In the genomic region with DNA sequence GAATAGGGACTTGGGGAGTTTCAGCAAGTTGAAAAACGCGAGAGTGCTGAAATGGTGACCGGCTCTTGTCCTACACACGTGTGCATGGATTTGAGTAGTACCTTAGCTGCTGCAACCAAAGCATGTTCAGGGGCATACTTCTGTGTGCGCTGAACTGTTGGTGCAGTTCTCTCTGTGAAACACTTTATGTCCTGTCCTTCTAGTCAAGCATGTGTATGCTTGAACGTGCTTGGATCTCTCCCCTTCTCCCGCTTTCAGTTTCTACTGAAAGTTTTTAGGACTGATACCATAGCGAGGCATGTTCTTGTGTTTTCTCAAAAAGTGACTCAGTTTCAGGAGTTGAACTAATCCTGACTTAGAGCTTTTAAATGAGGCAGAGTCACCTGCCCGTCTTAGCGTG, we compare ENCODE assay signal across 15 mouse cellular contexts. TPM values are rescaled to one million over a fixed set of nuclear protein-coding genes. Genes with fewer than 3 reads are reported as not detected.
DNase-seq lines count a peak whose midpoint lies in the region; ATAC-seq and TF ChIP-seq lines count a peak whose summit lies in the region.
"Had no signal": no experiment of that assay in that cellular context is flagged by ENCODE, and none has a peak within 500 bp of the region (broad histone marks: within the 10 kb centered on the region; RNA-seq: fewer than 3 reads in every experiment).

No protein-coding gene starts in this region.

- H3K36me3 ChIP-seq in heart, embryonic 11.5 days (ENCODE audit: control insufficient read depth, insufficient read depth, low read length) = no peaks in the 10 kb centered on the region
- 0 out of 2 replicates have a peak, but pooled peaks cover 3% of the 10 kb centered on the region for H3K36me3 ChIP-seq in liver, embryonic 11.5 days (ENCODE audit: control insufficient read depth, insufficient read depth, low read length)
- H3K36me3 ChIP-seq in G1E (replicated peaks) = peaks cover 47% of the 10 kb centered on the region
- peaks cover 52% of the 10 kb centered on the region for H3K36me3 ChIP-seq in liver, embryonic 12.5 days
- H3K36me3 ChIP-seq: embryonic facial prominence, embryonic 12.5 days had no signal

- intact Hi-C loops in heart, postnatal 36 days (cut with DNase I) = no loop called here

- H3K9me3 ChIP-seq in heart, embryonic 11.5 days (replicated peaks; ENCODE audit: control insufficient read depth, low read length) = no peaks in the 10 kb centered on the region
- H3K9me3 ChIP-seq in liver, embryonic 11.5 days (ENCODE audit: control insufficient read depth, low read length) = no peaks in the 10 kb centered on the region
- H3K9me3 ChIP-seq in G1E (replicated peaks) = no peaks in the 10 kb centered on the region
- H3K9me3 ChIP-seq in liver, embryonic 12.5 days (replicated peaks) = no peaks in the 10 kb centered on the region
- H3K9me3 ChIP-seq: embryonic facial prominence, embryonic 12.5 days had no signal

- H3K4me1 ChIP-seq in heart, embryonic 11.5 days (ENCODE audit: control insufficient read depth, insufficient read depth, low read length) = peaks cover 9% of the 10 kb centered on the region; the same call in 1 of the 2 replicates
- peaks cover 66% of the 10 kb centered on the region for H3K4me1 ChIP-seq in liver, embryonic 11.5 days (replicated peaks; ENCODE audit: control insufficient read depth, insufficient read depth, low read length)
- H3K4me1 ChIP-seq in G1E (ENCODE audit: insufficient read depth, low read depth, low read length) = peaks cover 47% of the 10 kb centered on the region
- H3K4me1 ChIP-seq in liver, embryonic 12.5 days = peaks cover 82% of the 10 kb centered on the region

- no peak overlapping the region for H3K9ac ChIP-seq in heart, embryonic 11.5 days (ENCODE audit: low read depth, low read length)
- peak overlapping the region; percentile 26 for H3K9ac ChIP-seq in liver, embryonic 11.5 days (ENCODE audit: low read depth, low read length)
- H3K9ac ChIP-seq in liver, embryonic 12.5 days = peak overlapping the region; percentile 99
- H3K9ac ChIP-seq: embryonic facial prominence, embryonic 12.5 days had no signal

- H3K27ac ChIP-seq in heart, embryonic 11.5 days (ENCODE audit: low read depth, low read length) = no peak overlapping the region
- H3K27ac ChIP-seq in liver, embryonic 11.5 days (ENCODE audit: low read depth, low read length) = no peak overlapping the region
- peak overlapping the region; percentile 99 for H3K27ac ChIP-seq in liver, embryonic 12.5 days
- H3K27ac ChIP-seq: embryonic facial prominence, embryonic 12.5 days; kidney, postnatal 0 days had no signal

- no peak for DNase-seq in heart, postnatal 36 days
- DNase-seq in liver, embryonic 11.5 days (ENCODE audit: low spot score) = no peak
- no peak for DNase-seq in liver
- DNase-seq in G1E (ENCODE audit: low spot score) = no peak
- no peak for DNase-seq in frontal cortex, postnatal 25 days (ENCODE audit: low spot score in 2 of 2)
- no peak for DNase-seq in urinary bladder, postnatal 14 days (ENCODE audit: low spot score)
- DNase-seq: cerebellum, adult 9-10 months; gastrocnemius, postnatal 25 days; right cerebral cortex, postnatal 25 days; thymus, postnatal 14 days had no signal

- no peak for ATAC-seq in heart, embryonic 11.5 days (replicated peaks; ENCODE audit: insufficient number of reproducible peaks, low FRiP score, low TSS enrichment)
- ATAC-seq in liver, embryonic 11.5 days (replicated peaks; ENCODE audit: low FRiP score) = no peak
- no peak for ATAC-seq in G1E (ENCODE audit: extremely low read depth, insufficient number of reproducible peaks, low FRiP score, poor library complexity, severe bottlenecking)
- ATAC-seq in liver, embryonic 12.5 days = no peak
- ATAC-seq: inflammation-experienced regulatory T-cells, adult 6 months had no signal

- peak overlapping the region; percentile 93 for H3K4me2 ChIP-seq in heart, embryonic 11.5 days
- peak overlapping the region; percentile 87 for H3K4me2 ChIP-seq in liver, embryonic 11.5 days
- peak overlapping the region; percentile 70 for H3K4me2 ChIP-seq in liver, embryonic 12.5 days
- H3K4me2 ChIP-seq: embryonic facial prominence, embryonic 12.5 days had no signal

- peaks cover 8% of the 10 kb centered on the region; the same call in 1 of the 2 replicates for H3K27me3 ChIP-seq in heart, embryonic 11.5 days (ENCODE audit: control insufficient read depth, insufficient read depth, low read length)
- H3K27me3 ChIP-seq in liver, embryonic 11.5 days (replicated peaks; ENCODE audit: control insufficient read depth, insufficient read depth, low read length) = no peaks in the 10 kb centered on the region
- H3K27me3 ChIP-seq in G1E (ENCODE audit: insufficient read depth, low read length) = no peaks in the 10 kb centered on the region
- no peaks in the 10 kb centered on the region for H3K27me3 ChIP-seq in liver, embryonic 12.5 days (replicated peaks)
- H3K27me3 ChIP-seq: embryonic facial prominence, embryonic 12.5 days had no signal

- no peak for TF ChIP-seq CTCF in G1E (IDR thresholded peaks at IDR 0.05; ENCODE audit: low read depth, low read length)

- peak overlapping the region; percentile 11; the same call in 1 of the 2 replicates for H3K4me3 ChIP-seq in heart, embryonic 11.5 days (ENCODE audit: low read depth, low read length)
- H3K4me3 ChIP-seq in liver, embryonic 11.5 days (ENCODE audit: low read depth, low read length) = peak overlapping the region; percentile 90
- peak overlapping the region; percentile 90 for H3K4me3 ChIP-seq in G1E (ENCODE audit: low read depth, low read length)
- peak overlapping the region; percentile 96 for H3K4me3 ChIP-seq in liver, embryonic 12.5 days
- H3K4me3 ChIP-seq: embryonic facial prominence, embryonic 12.5 days had no signal

- WGBS in heart, embryonic 11.5 days (ENCODE audit: insufficient replicate concordance) = 81% methylated on average over 10 of the region's 10 CpGs
- 89% methylated on average over 10 of the region's 10 CpGs for WGBS in liver, embryonic 11.5 days
- 80% methylated on average over 10 of the region's 10 CpGs for WGBS in liver, embryonic 12.5 days (ENCODE audit: insufficient replicate concordance)

RNA-seq across cellular contexts. Expression of gene Bmp2k, which starts 3.7 kb away (rescaled TPM):
- polyA plus RNA-seq in heart, embryonic 11.5 days (2014; fragmentation: Nextera tagmentation; extraction: Ambion mirVana) = 10.0 and 12.7 TPM in 2 replicates
- total RNA-seq in heart, postnatal 36 days (2021) = 1 to 10 TPM; 8.9 to 9.1 TPM
- 31.1 and 34.5 TPM in 2 replicates for polyA plus RNA-seq in liver, embryonic 11.5 days (2014; fragmentation: Nextera tagmentation; extraction: Ambion mirVana)
- 944 and 1,145 TPM in 2 replicates for total RNA-seq in G1E (2014; fragmentation: Nextera tagmentation)
- 341 and 380 TPM in 2 replicates for total RNA-seq in G1E (2017)
- 51.6 and 52.6 TPM in 2 replicates for polyA plus RNA-seq in G1E (2012)
- 57.2 and 59.8 TPM in 2 replicates for polyA plus RNA-seq in liver, embryonic 12.5 days (2016; fragmentation: Nextera tagmentation; extraction: Ambion mirVana)

Comparison
In these comparisons a context has a peak if more than half of its experiments do, and no peak if none do; other contexts are left out.
1. H3K4me3 ChIP-seq: peak in every context shown above with its lines; median percentile 96 in liver, embryonic 12.5 days; 90 in liver, embryonic 11.5 days; 90 in G1E; 11 in heart, embryonic 11.5 days.